Mouse (Mus musculus): Measurements from ENCODE around the gene Lrch3. TPM values are rescaled to one million over a fixed set of nuclear protein-coding genes. Genes with fewer than 3 reads are reported as not detected.
A peak's percentile ranks its signal among the peaks of the same experiment; 100 is the strongest.
"Not testable (repeated sequence)": the region's sequence is repeated elsewhere in the genome, so short reads cannot be mapped to it uniquely, and the experiment has no call there.

Gene Lrch3
- total RNA-seq, 2 experiments from 2014 or later: 28.9 to 31.6 TPM

DNA sequence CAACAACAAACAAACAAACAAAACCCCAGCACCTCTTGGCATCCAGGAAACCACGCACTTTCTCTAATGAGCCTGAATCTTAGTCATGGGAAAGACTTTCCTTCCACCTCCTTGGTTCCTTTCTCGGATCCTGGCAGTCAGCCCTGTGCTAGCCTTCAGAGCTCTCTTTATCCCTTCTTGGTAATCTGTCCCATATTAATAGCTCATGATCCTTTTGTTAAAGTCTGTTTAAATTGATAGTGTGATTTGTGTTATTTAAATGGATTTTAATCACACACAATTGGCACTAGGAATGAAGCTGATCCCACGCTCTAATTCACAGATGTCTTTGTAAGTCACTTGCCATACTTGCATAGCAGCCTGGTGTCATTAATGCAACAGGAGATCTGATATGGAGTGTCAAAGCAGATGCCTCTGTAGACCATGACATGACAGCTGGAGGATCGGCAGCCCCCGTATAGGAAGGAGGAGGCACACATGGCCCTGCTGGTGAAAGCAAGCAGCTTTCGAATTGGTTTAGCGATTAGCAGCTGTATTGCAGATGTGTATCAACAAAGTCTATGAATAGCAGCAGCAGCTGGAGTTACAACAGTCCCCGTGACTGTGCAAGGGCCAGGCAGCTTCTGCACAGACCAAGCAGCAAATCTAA, 110.7 kb downstream of the Lrch3 start:
- intact Hi-C loops (cut with DNase I): loop anchor here (10.0 kb wide), 1 partner anchor 130 kb away; no protein-coding TSS in a partner anchor
- DNase-seq (ENCODE audit: low spot score in 2 of 2): peak in 1 of 2 experiments; percentile 30

DNA sequence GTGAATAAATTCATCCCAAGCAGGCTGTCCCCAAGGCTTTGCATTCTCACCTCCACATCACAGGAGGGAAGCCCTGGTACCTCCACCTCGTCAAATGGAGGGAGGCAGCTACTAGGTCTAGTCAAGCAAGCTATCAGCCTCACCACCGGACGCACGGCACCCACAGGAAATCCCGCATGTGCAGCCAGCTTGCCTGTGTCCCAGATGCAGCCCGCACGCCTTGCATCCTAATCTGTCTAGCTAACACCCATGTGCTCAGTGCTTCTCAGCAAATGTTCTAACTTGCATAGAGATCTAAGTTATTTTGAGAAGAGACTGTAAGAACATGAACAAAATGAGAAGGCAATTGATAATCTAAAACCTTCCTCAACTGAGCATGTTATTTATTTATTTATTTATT, 112.5 kb downstream of the Lrch3 start:
- intact Hi-C loops (cut with DNase I): loop anchor here (10.0 kb wide), 1 partner anchor 128 kb away; no protein-coding TSS in a partner anchor
- peak; percentile 53 to 55 for DNase-seq (ENCODE audit: low spot score in 2 of 2)

DNA sequence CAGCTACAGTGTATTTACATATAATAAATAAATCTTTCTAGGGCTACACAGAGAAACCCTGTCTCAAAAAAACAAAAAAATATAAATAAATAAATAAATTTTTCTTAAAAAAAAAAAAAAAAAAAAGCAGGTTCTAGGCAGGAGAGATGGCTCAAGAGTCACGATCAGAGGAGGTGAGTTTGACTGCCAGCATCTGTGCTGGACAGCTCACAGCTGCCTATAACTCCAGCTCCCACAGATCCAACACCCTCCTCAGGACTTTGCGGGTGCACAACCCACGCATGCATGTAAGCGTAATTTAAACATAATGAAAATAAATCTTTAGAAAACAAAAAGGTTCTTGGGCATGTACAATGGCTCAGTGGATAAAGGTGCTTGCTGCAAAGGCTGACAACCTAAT, 122.1 kb downstream of the Lrch3 start:
- intact Hi-C loops (cut with DNase I): no loop called here
- DNase-seq (ENCODE audit: low spot score in 2 of 2): no peak

GRCm38 (mm10) chr16:33042682-33043081, 128.8 kb downstream of the Lrch3 start:
- no peak for DNase-seq (ENCODE audit: low spot score in 2 of 2)
- intact Hi-C loops (cut with DNase I): loop anchor here (10.0 kb wide), 1 partner anchor 228 kb away; the partner anchor contains the start of gene Smbd1

DNA sequence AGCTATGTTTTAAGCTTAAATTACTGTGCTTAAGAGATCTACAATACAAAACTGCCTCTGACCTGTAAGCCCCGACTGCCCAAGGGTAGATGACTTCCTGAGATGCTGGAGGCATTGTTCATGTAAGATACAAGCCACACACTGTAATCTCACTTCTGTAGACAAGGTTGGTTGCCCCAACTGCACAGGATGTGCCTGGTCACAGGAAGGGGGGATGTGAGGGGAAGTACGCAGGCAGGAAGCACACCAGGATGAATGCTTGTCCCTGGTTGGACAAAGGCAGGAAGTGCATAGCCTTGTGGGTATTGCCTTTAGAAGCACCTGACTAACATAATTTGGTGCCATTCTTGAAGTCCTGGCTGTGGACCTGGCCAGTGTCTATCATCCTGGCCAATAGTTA, 129.4 kb downstream of the Lrch3 start:
- intact Hi-C loops (cut with DNase I): loop anchor here (10.0 kb wide), 1 partner anchor 228 kb away; the partner anchor contains the start of gene Smbd1
- DNase-seq (ENCODE audit: low spot score in 2 of 2): no peak

DNA sequence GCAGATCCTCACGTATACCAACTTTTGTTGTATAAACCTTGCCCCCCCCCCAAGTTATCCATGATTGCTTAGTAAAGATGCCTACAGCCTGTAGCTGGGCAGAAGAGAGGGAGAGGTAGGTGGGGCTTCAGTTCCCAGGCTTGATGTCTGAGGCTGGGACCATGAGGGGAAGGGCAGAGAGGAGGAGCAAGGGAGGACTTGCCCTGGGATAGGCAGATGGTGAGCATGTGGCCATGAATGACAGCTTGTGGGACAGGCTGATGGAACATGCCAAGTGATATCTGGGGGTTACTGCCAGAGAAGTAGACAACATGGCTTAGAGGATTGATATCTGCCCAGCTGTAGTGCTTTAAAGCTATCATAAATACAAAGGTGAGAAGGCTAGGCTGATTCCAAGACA, 134.1 kb downstream of the Lrch3 start:
- DNase-seq (ENCODE audit: low spot score in 2 of 2): no peak
- intact Hi-C loops (cut with DNase I): loop anchor here (10.0 kb wide), 1 partner anchor 233 kb away; the partner anchor contains the start of gene Smbd1

GRCm38 (mm10) chr16:33048686-33049085, 134.8 kb downstream of the Lrch3 start:
- intact Hi-C loops (cut with DNase I): loop anchor here (10.0 kb wide), 1 partner anchor 234 kb away; the partner anchor contains the start of gene Smbd1
- no peak for DNase-seq (ENCODE audit: low spot score in 2 of 2)

DNA sequence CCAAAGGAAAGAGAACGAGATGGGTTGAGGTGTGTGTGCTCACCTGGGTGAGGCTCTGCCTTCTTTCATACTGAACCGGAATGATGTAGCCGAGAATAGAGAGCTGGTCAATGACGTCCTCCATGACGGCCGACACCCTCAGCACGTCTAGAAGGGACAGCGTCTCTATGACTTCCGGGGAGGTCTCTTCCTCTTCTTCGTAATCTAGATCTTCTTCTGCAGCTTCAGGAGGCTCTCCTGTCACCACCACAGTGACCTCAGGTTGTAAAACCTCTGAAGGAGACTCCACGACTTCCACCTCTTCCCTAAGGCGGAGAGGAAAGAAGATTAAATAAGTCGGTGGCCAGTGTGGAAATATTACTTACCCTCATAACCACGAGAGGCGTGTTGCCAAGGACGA, 135.9 kb downstream of the Lrch3 start:
- intact Hi-C loops (cut with DNase I): loop anchor here (10.0 kb wide), 1 partner anchor 235 kb away; the partner anchor contains the start of gene Smbd1
- no peak for DNase-seq (ENCODE audit: low spot score in 2 of 2)

DNA sequence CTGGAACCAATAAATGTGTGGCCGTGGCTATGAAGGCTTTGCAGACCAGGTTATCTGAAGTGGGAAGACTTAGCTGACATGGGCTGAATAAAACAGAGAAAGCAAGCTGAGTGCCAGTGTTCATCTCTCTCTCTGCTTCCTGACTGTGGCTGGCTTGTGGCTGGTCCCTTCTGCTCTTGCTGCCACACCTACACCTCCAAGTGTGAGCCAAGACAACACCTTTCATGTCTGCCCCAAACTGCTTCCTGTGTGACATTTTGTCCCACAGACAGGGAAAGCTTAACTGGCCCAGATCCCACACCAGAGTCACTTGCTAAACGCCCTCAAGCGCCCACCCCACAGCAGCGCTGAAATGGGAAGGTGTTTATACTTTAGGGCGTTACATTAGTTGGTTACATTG, 139.2 kb downstream of the Lrch3 start:
- intact Hi-C loops (cut with DNase I): no loop called here
- no peak for DNase-seq (ENCODE audit: low spot score in 2 of 2)

DNA sequence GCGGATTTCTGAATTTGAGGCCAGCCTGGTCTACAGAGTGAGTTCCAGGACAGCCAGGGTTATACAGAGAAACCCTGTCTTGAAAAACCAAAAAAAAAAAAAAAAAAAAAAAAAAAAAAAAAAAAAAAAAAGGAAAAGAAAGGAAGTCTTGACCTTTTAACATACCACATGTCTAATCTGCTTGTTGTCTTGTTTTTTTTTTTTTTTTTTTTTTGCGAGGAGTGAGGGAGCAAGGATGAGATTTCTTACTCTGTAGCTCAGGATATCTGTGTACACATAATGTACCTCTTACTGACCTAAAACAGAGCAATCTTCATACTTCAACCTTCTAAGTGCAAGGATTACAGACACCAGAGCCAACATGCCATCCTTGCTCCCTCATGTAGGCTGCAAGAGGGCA, 141.0 kb downstream of the Lrch3 start:
- DNase-seq (ENCODE audit: low spot score in 2 of 2); intact Hi-C loops (cut with DNase I): not testable (repeated sequence)

DNA sequence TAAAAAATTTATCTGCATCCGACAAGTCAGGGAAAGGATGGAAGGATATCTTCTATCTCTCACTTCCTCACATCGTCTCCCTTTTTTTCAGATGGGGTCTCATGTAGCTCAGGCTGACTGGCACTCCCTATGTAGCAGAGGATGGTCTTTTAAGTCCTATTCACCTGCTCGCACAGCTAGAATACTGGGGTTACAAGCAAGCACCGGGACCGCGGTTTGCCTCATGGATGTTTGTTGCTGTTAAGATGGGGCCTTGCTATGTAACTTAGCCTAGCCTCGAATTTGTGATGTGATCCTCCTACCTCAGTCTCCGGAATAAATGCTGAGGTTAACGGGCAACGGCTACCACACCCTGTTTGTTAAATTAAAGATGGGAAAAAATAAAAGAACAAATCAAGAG, 141.8 kb downstream of the Lrch3 start:
- peak in 1 of 2 experiments; percentile 9 for DNase-seq (ENCODE audit: low spot score in 2 of 2)
- intact Hi-C loops (cut with DNase I): no loop called here

GRCm38 (mm10) chr16:33056095-33056785, 142.3 kb downstream of the Lrch3 start, which contains the start of the genes Iqcg and Rpl35a:
TSS of gene Iqcg (minus strand) at chr16:33056218.
TSS of gene Rpl35a (plus strand) at chr16:33056453.
- intact Hi-C loops (cut with DNase I): no loop called here
- DNase-seq (ENCODE audit: low spot score in 2 of 2): peak; percentile 84 to 88

DNA sequence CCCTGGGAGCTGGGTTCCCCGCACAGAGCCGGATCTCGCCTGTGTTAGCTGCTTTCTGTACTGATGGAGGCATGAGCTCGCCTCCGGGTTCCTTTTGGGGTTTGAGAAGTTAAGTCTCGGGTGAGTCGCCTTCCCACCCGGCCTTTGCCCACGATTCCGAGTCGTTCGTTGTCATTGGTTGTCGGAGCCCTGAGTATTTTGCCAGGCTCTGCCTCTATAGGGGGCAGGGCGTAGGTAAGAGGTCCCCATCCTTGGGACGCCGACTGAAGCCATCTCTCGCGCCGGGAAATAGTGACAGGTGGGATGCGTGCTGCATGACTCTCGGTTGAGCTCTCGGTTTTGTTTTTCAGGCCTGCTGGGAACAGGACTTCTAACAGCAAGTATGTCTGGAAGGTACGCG, 142.9 kb downstream of the Lrch3 start:
- DNase-seq (ENCODE audit: low spot score in 2 of 2): peak in 1 of 2 experiments; percentile 26
- intact Hi-C loops (cut with DNase I): no loop called here

DNA sequence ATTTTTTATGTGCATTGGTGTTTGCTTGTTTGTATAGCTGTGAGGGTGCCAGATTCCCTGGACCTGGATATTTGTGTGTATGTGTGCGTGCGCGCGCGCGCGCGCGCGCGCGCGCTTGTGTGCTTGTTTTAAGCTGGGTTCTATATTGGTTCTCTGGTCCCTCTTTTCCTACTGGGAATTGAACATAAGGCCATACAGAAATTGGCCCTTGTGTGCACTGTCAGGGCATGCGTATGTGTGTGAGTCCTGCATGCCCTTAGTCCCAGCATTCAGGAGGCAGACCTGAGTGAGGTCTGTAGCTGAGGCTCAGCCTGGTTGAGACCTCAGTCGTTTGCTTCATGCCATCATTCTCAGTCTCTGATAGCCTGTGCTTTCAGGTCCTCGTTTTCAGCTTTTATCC, 144.1 kb downstream of the Lrch3 start:
- intact Hi-C loops (cut with DNase I): no loop called here
- no peak for DNase-seq (ENCODE audit: low spot score in 2 of 2)

DNA sequence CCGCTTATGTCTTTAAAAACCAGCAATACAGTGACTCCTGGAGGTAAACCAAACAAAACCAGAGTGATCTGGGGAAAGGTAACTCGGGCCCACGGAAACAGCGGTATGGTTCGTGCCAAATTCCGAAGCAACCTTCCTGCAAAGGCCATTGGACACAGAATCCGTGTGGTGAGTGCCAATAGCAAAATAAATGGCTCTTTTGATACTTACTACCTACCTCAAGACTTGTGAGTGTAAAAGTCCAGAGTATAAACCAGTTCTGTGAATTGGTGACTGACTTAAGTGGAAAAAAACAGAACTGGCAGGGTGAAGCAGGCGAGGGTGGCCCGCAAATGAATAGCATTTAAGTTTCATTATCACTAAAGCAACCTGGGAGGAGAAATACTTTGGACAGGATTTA, 144.8 kb downstream of the Lrch3 start:
- intact Hi-C loops (cut with DNase I); DNase-seq (ENCODE audit: low spot score in 2 of 2): not testable (repeated sequence)

DNA sequence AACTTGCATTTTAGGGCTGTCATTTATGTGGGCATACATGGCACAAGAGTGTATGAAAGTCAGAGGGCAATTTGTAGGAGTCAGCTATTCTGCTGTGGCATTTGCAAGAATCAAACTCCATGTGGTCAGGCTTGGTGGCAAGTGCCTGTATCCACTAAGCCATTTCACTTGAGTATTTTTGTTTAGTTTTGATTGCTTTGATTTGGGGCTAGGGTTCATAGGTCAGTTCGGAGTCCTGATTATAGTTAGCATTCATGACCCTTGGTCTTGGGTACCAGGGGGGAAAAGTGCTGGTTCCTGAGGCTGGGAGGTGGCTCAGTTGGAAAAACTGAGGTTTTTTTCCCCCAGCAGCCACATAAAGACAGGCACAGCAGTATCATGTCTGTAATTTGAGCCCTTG, 145.6 kb downstream of the Lrch3 start:
- intact Hi-C loops (cut with DNase I): no loop called here
- DNase-seq (ENCODE audit: low spot score in 2 of 2): no peak

GRCm38 (mm10) chr16:33060926-33061325, 147.0 kb downstream of the Lrch3 start:
- intact Hi-C loops (cut with DNase I): no loop called here
- no peak for DNase-seq (ENCODE audit: low spot score in 2 of 2)

DNA sequence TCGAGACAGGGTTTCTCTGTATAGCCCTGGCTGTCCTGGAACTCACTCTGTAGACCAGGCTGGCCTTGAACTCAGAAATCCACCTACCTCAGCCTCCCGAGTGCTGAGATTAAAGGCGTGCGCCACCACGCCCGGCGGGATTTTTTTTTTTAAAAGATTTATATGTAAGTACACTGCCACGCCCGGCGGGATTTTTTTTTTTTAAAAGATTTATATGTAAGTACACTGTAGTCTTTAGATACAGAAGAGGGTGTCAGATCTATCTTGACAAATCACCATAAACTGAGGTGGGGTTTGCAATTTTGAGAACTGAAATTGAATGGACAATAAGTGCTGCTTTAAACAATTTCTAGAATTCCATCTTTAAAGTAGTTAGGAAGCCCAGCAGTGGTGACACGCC, 147.5 kb downstream of the Lrch3 start:
- DNase-seq (ENCODE audit: low spot score in 2 of 2): no peak
- intact Hi-C loops (cut with DNase I): no loop called here

DNA sequence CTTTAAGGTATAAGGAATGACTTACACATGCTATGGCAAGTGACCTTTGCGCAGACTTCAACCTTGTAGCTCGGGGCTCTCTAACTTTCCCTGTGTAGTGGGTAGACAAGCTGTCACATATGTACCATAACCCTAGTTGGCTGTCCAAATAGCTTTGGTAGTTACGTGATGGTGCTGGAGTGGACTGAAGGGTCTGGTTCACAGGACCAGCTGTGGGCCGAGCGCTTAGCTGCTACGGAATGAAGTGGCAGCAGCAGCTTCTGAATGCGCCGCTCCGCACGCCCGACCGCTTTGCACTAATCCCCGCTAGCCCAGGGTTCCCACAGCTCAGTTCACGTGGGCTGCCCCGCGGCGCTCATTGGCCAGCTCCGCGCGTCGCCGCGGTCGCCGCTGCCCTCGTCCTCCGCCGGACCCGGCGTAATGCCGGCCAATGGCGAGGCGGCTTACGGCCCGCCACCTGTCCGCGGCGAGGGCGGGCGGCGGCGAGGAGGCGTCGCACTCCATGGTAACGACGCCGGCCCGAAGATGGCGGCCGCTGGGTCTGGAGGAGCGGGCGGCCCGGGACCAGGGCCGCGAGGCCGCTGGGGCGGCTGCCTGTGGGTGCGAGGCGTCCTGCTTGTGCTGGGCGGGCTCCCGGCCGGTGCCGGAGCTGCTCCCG, 148.3 kb downstream of the Lrch3 start, which contains the start of gene Lmln:
TSS of gene Lmln (plus strand) at position 498 of the 658 bp plus-strand sequence.
- intact Hi-C loops (cut with DNase I): no loop called here
- DNase-seq (ENCODE audit: low spot score in 2 of 2): peak; percentile 90 to 92

GRCm38 (mm10) chr16:33062682-33063131, 148.8 kb downstream of the Lrch3 start:
- intact Hi-C loops (cut with DNase I): no loop called here

More at GRCm38 (mm10) chr16:33062682-33063131, 148.8 kb downstream of the Lrch3 start:
- peak; percentile 71 to 83 for DNase-seq (ENCODE audit: low spot score in 2 of 2)

Data from left cerebral cortex, postnatal 14 days (tissue).